Mouse (Mus musculus): Measurements from ENCODE around the gene Olfr1463.

The Olfr1463 gene

DNA sequence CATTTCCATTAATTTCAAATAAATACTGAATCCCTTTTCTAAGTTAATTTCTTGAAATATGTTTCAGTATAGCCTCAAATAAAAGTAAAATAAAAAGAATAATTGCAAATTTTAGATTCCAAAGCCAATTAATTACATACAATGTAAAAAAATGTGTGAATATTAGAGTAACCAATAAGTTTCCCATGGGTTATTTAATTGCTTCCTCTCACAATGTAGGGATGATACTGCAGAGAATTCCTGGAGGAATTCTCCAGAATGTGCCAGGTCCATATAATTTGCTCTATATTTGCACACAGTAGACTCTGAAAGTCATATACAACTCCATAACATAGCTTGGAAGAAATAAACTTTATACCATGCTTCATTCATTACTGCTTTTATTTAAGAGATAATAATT lies at the start of gene Olfr1463:
Gene Olfr1463, plus strand, starts transcription at position 301 of the 400 bp plus-strand sequence.
- no peak for DNase-seq (ENCODE audit: low spot score)

DNA sequence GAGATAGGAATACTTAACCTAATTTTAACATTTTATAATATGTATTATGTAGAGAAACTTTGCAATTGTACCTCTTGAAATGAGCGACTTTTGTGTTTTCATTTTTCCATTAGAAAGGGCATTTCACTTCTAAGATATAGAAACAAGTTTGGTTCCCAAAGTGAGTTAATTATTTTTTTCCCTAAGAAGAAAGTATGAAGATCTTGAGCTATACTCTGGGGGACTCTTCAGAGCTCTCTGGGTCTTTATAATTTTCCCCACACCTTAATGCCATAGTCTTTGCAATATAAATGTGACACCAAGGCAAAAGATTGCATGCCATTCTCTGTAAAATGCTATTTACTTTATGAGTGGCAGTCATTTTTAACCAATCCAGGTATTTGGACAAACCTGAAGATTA lies 45.7 kb upstream of the Olfr1463 start, which contains the start of gene Olfr1462:
Gene Olfr1462, plus strand, starts transcription at position 301 of the 400 bp plus-strand sequence.
- DNase-seq (ENCODE audit: low spot score): no peak

DNA sequence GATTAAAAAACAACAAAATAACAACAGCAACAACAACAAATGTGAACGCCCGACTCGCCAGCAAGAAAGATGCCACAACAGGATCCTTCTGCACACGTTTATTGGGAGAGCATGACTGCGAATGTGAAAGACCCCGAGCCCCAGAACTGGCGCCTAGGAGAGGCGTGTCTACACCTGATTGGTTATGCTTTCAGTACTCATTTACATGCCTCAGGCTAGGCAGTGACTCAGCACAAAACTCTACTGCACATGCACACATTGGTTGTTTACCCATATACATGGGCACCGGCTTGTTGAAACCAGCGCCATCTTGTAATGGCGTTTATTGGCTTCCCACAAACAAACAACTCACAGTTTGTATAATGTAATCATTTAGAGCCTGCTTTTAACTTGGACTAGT lies 9.5 kb upstream of the Olfr1463 start:
- no peak for DNase-seq (ENCODE audit: low spot score)

All from urinary bladder, postnatal 10 days (tissue).